Mouse (Mus musculus) intestine, embryonic 15.5 days (tissue): ENCODE data around the gene Cdr2l. TPM values are rescaled to one million over a fixed set of nuclear protein-coding genes. Genes with fewer than 3 reads are reported as not detected.

Experiments used
- ATAC-seq: fragments of 200-750 bp; cut with Nextera tagmentation; 2 replicates; pipeline ENCODE4 v1.8.0; 2017; ENCODE audit warnings: moderate TSS enrichment, moderate library complexity
- H3K27ac ChIP-seq: fragments of 300-500 bp; sonication (generic); 2 replicates; pipeline ENCODE4 v1.5.1; 2015; ENCODE audit warnings: mild to moderate bottlenecking, inconsistent platforms
- H3K27me3 ChIP-seq: fragments of 300-500 bp; sonication (generic); replicated peaks from 2 replicates; pipeline ENCODE4 v1.6.1; 2015; ENCODE audit warnings: inconsistent platforms
- H3K36me3 ChIP-seq: fragments of 300-500 bp; sonication (generic); 2 replicates; pipeline ENCODE4 v1.6.1; 2015; ENCODE audit warnings: inconsistent platforms
- H3K4me1 ChIP-seq: fragments of 300-500 bp; sonication (generic); replicated peaks from 2 replicates; pipeline ENCODE4 v1.6.1; 2015; ENCODE audit warnings: inconsistent platforms
- H3K4me2 ChIP-seq: fragments of 300-500 bp; sonication (generic); replicated peaks from 2 replicates; pipeline ENCODE4 v1.6.1; 2015; ENCODE audit warnings: mild to moderate bottlenecking, inconsistent platforms
- H3K4me3 ChIP-seq: fragments of 300-500 bp; sonication (generic); replicated peaks from 2 replicates; pipeline ENCODE4 v1.5.1; 2015; ENCODE audit warnings: inconsistent platforms
- H3K9ac ChIP-seq: fragments of 300-500 bp; sonication (generic); 2 replicates; pipeline ENCODE4 v1.6.1; 2015; ENCODE audit warnings: inconsistent platforms
- H3K9me3 ChIP-seq: fragments of 300-500 bp; sonication (generic); 2 replicates; pipeline ENCODE4 v1.6.1; 2016; ENCODE audit warnings: inconsistent platforms
- WGBS: fragments of 180-500 bp; shearing (Covaris S2); methylation state at CpG from one replicate; pipeline ENCODE4 v1.1.7; 2015; 5-methylcytosine and 5-hydroxymethylcytosine counted together
- polyA plus RNA-seq: library from polyadenylated mRNA; unstranded; fragments of >200 nt; fragmentation: Nextera tagmentation; extraction: Ambion mirVana; gene quantifications from 2 replicates; pipeline ENCODE4 v1.2.1, GENCODE M21; 2015

Cdr2l gene
- polyA plus RNA-seq, 1 experiment from 2014 or later = 7.5 TPM

DNA sequence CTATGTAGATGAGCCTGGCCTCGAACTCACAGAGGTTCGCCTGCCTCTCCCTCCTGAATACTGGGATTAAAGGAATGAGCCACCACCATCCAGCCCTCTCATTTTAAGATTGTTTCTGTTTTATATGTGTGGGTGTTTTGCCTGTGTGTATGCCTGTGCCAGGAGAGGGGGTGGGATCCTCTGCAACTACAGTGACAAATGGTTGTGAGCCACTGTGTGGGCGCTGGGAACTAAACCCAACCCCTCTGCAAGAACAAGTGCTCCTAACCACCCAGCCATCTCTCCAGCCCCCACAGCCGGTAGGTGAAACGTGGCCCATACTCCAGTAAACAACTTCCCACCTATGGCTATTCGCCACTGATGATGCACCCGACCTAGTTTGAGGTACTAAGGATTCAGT lies 9.6 kb downstream of the Cdr2l start:
- Histone ChIP-seq H3K4me2 (no peak overlapping the region), H3K9me3 (no peaks in the 10 kb centered on the region), H3K27ac (no peak overlapping the region), H3K27me3 (no peaks in the 10 kb centered on the region), H3K36me3 (peaks cover 12% of the 10 kb centered on the region), H3K9ac (no peak overlapping the region), H3K4me1 (no peaks in the 10 kb centered on the region), H3K4me3 (no peak overlapping the region)
- ATAC-seq = no peak
- WGBS = 96% methylated on average over 7 of the region's 7 CpGs

DNA sequence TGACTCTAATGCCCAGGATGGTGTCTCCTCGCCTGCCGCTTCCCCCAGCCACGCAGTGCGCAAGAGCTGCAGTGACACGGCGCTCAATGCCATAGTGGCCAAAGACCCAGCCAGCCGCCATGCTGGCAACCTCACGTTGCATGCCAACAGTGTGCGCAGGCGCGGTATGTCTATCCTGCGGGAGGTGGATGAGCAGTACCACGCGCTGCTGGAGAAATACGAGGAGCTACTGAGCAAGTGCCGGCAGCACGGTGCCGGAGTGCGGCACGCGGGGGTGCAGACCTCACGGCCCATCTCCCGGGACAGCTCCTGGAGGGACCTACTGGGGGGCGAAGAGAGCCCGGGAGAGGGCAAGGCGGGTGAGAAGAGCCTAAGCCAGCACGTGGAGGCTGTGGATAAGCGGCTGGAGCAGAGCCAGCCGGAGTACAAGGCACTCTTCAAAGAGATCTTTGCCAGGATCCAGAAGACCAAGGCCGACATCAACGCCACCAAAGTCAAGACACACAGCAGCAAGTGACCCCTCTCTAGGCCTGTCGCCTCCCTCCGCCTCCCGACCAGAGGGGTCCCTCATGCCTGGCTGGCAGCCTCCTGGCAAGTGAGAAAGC lies 12.1 kb downstream of the Cdr2l start:
- peak; percentile 51; the same call in 1 of the 2 replicates for ATAC-seq
- Histone ChIP-seq H3K36me3 (peaks cover 12% of the 10 kb centered on the region), H3K4me2 (peak overlapping the region; percentile 39), H3K4me3 (no peak overlapping the region), H3K9me3 (no peaks in the 10 kb centered on the region), H3K4me1 (no peaks in the 10 kb centered on the region), H3K27ac (no peak overlapping the region), H3K9ac (no peak overlapping the region), H3K27me3 (no peaks in the 10 kb centered on the region)
- WGBS = 58% methylated on average over 34 of the region's 34 CpGs

DNA sequence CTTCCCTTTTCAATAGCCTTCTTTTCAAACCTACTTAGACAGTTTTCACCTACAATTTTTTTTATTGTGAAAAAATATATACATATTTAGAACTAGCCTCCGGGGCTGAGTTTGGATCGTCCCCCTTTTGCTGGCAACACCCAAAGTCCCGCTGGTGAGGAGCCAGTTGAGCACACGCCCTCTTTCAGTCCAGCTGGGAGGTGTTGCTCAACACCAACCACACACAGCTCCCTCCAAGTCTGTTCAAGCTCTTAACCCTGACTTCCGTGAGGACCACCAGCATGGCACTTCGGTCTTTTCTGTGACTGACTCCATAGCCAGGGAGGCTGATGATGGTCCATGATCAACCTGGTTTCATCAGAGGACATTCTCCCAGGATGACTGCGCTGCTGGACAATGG lies 16.4 kb downstream of the Cdr2l start:
- Histone ChIP-seq H3K4me2 (no peak overlapping the region), H3K36me3 (0 out of 2 replicates have a peak, but pooled peaks cover 4% of the 10 kb centered on the region), H3K4me3 (no peak overlapping the region), H3K27me3 (no peaks in the 10 kb centered on the region), H3K9ac (no peak overlapping the region), H3K9me3 (no peaks in the 10 kb centered on the region), H3K27ac (no peak overlapping the region), H3K4me1 (peaks cover 6% of the 10 kb centered on the region)
- WGBS = 72% methylated on average over 7 of the region's 7 CpGs
- no peak for ATAC-seq

DNA sequence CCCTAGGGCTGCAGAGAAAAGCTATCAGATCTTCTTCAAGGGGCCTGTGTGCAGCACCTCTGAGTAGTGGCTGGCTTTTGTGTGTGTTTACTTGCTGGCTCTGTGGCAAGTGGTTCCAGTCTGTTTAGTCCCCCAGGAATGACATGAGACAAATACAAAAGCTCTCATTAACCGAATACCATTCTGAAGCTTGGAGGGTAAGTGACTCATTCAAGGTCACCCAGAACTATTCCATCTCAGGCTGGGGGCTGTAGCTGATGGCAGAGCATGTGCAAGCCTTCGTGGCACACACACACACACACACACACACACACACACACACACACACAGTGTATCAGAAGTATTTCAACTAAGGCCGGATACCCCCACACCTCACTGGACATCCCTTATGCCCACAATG lies 18.4 kb downstream of the Cdr2l start:
- Histone ChIP-seq H3K27ac (no peak overlapping the region), H3K4me3 (no peak overlapping the region), H3K4me2 (no peak overlapping the region), H3K9me3 (no peaks in the 10 kb centered on the region), H3K36me3 (no peaks in the 10 kb centered on the region), H3K9ac (no peak overlapping the region), H3K4me1 (peaks cover 11% of the 10 kb centered on the region), H3K27me3 (no peaks in the 10 kb centered on the region)
- no peak for ATAC-seq
- 69% methylated on average over 3 of the region's 3 CpGs for WGBS

DNA sequence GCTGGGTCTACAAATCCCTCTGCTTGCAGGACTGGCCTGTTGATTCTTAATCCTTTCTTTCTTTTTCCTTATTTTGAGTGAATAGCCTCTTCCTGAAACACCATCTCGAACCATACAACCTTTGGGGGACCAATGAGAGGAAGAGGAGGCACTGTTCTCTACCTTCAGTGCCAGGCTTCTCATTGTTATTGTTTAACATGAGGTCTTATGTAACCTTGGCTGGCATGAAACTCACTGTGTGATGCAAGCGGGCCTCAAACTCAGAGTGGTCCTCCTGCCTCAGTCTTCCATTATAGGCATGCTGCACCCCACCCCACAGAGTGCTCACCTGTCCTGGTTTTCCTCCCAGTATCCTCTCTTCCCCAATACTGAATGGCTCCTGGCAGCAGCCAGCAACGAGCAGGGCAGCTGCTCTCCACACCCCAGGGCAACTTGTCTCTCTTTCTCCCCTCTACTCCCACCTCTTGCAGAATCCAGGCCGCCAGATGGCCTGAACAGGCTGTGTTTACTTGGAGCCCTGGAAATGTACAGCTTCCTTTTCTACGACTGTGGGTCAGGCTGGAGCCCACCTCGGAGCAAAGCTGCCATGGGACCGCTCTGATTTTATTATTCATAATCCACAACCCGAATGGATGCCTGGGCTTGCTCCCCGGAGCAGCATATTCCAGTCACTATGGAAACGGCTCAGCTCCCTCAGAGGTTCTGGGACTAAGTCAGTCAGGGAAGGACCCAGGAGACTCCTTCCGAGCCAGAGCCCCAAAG lies 19.1 kb downstream of the Cdr2l start:
- Histone ChIP-seq H3K27me3 (no peaks in the 10 kb centered on the region), H3K4me1 (peaks cover 11% of the 10 kb centered on the region), H3K36me3 (no peaks in the 10 kb centered on the region), H3K4me2 (no peak overlapping the region; the same call in 1 of the 2 replicates), H3K4me3 (no peak overlapping the region), H3K9me3 (no peaks in the 10 kb centered on the region), H3K9ac (no peak overlapping the region), H3K27ac (0 out of 2 replicates have a peak overlapping the region, but pooled peaks have one; percentile 17)
- 33% methylated on average over 11 of the region's 11 CpGs for WGBS
- ATAC-seq = no peak

- no peaks in the 10 kb centered on the region for H3K9me3 ChIP-seq
- whole genome bisulfite sequencing = 3% methylated on average over 50 of the region's 50 CpGs
- peak; percentile 96 for ATAC-seq
- H3K4me3 ChIP-seq = peak within 1 kb of the TSS; percentile 60
- peaks cover 11% of the 10 kb centered on the region for H3K4me1 ChIP-seq
- no peaks in the 10 kb centered on the region for H3K27me3 ChIP-seq
- peak within 1 kb of the TSS; percentile 86 for H3K27ac ChIP-seq
- peak within 1 kb of the TSS; percentile 83 for H3K4me2 ChIP-seq
- peaks cover 4% of the 10 kb centered on the region for H3K36me3 ChIP-seq
- peak within 1 kb of the TSS; percentile 74 for H3K9ac ChIP-seq
Measured at GRCm38 (mm10) chr11:115403338-115404124, 21.8 kb downstream of the Cdr2l start, which contains the start of gene Mrpl58. Gene Mrpl58, plus strand, starts transcription at chr11:115403752.

GRCm38 (mm10) chr11:115405723-115406122 lies 24.0 kb downstream of the Cdr2l start:
- Histone ChIP-seq H3K9ac (no peak overlapping the region), H3K27ac (no peak overlapping the region), H3K4me2 (no peak overlapping the region), H3K9me3 (no peaks in the 10 kb centered on the region), H3K4me1 (peaks cover 11% of the 10 kb centered on the region), H3K36me3 (peaks cover 10% of the 10 kb centered on the region), H3K27me3 (no peaks in the 10 kb centered on the region), H3K4me3 (no peak overlapping the region)
- WGBS = 96% methylated on average over 6 of the region's 6 CpGs
- no peak for ATAC-seq

DNA sequence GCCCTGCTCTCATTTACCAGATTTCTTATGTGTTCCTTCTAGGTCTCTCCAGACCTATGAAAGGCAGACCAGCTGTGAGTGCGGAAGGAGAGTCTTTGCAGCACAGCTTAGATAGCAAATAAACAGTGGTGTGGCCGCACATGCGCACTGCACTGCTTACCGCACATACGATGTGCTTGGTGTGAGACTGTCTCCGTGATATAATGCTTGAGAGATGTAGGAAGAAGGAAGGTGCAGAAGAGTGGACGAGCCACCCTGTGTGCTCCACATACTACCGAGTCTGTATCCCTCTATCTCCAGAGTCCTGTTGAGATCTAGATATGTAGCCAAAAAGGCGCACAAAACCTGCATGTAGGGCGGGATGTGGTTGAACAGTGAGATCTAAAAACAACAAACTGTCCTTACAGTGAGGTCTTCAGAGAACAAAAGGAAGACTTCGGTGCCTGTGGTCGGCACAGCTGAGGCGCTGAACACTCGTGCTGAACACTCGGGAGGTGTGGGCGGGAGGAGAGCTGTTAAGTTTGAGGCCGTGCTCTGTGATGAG lies 25.2 kb downstream of the Cdr2l start:
- Histone ChIP-seq H3K9ac (no peak overlapping the region), H3K27me3 (no peaks in the 10 kb centered on the region), H3K4me2 (no peak overlapping the region), H3K36me3 (peaks cover 12% of the 10 kb centered on the region), H3K4me3 (no peak overlapping the region), H3K27ac (no peak overlapping the region), H3K9me3 (no peaks in the 10 kb centered on the region), H3K4me1 (peaks cover 16% of the 10 kb centered on the region)
- 95% methylated on average over 17 of the region's 17 CpGs for WGBS
- no peak for ATAC-seq

- H3K4me3 ChIP-seq = no peak overlapping the region
- ATAC-seq = no peak
- peaks cover 19% of the 10 kb centered on the region for H3K4me1 ChIP-seq
- H3K9me3 ChIP-seq = no peaks in the 10 kb centered on the region
- H3K27ac ChIP-seq = no peak overlapping the region
- H3K9ac ChIP-seq = no peak overlapping the region
- H3K27me3 ChIP-seq = no peaks in the 10 kb centered on the region
- H3K4me2 ChIP-seq = no peak overlapping the region
- peaks cover 12% of the 10 kb centered on the region for H3K36me3 ChIP-seq
- 67% methylated on average over 6 of the region's 6 CpGs for WGBS
Measured at GRCm38 (mm10) chr11:115408266-115408920, 26.7 kb downstream of the Cdr2l start.

- 78% methylated on average over 7 of the region's 7 CpGs for WGBS
- Histone ChIP-seq H3K4me3 (no peak overlapping the region), H3K36me3 (peaks cover 12% of the 10 kb centered on the region)
Measured at GRCm38 (mm10) chr11:115409556-115409955, 27.8 kb downstream of the Cdr2l start.

GRCm38 (mm10) chr11:115419531-115420237 lies 38.0 kb downstream of the Cdr2l start, which contains the start of the genes Atp5h and Kctd2:
Gene Atp5h, minus strand, starts transcription at chr11:115419962.
Gene Kctd2, plus strand, starts transcription at chr11:115420128.
- WGBS = under 1% methylated on average over 52 of the region's 56 CpGs
- H3K4me1 ChIP-seq = peaks cover 21% of the 10 kb centered on the region
- no peaks in the 10 kb centered on the region for H3K9me3 ChIP-seq
- peaks cover 25% of the 10 kb centered on the region for H3K36me3 ChIP-seq
- H3K4me2 ChIP-seq = peak within 1 kb of the TSS; percentile 87
- H3K27ac ChIP-seq = peak within 1 kb of the TSS; percentile 83
- peak; percentile 99 for ATAC-seq
- no peaks in the 10 kb centered on the region for H3K27me3 ChIP-seq
- H3K4me3 ChIP-seq = peak within 1 kb of the TSS; percentile 92
- peak within 1 kb of the TSS; percentile 95 for H3K9ac ChIP-seq

More at GRCm38 (mm10) chr11:115409556-115409955, 27.8 kb downstream of the Cdr2l start:
- Histone ChIP-seq H3K27ac (no peak overlapping the region), H3K9me3 (no peaks in the 10 kb centered on the region), H3K4me2 (no peak overlapping the region), H3K27me3 (no peaks in the 10 kb centered on the region), H3K9ac (no peak overlapping the region), H3K4me1 (peaks cover 19% of the 10 kb centered on the region)
- ATAC-seq = no peak
